Mouse (Mus musculus): ENCODE results near the gene Zfp568.
A peak's percentile ranks its signal among the peaks of the same experiment; 100 is the strongest.

Zfp568 gene

DNA sequence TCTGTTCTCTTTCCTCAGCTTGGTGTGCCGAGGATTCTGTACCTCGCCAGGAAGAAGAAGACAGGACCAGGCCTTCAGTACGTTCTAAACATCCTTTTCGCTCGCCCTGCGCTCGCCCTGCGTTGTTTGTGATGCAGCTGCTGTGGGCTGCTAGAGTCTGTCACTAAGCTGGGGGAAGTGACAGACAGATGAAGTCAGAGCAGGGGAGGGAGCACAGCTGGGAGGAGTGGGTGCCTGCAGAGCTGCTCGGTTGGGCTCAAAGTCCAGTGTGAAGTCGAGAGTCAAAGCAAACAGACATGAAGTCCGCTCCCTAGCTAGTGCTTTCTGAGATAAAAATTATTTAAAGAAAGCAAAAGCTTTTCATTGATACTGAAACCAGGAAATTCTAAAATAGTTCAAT is 5.3 kb downstream of the Zfp568 start:
- DNase-seq (ENCODE audit: low read depth, low spot score), result no peak

GRCm38 (mm10) chr7:29992698-29993097 is 8.9 kb downstream of the Zfp568 start:
- no peak for DNase-seq (ENCODE audit: low read depth, low spot score)

GRCm38 (mm10) chr7:29993340-29993739 is 9.6 kb downstream of the Zfp568 start:
- no peak for DNase-seq (ENCODE audit: low read depth, low spot score)

GRCm38 (mm10) chr7:29995134-29995533 is 11.4 kb downstream of the Zfp568 start:
- DNase-seq (ENCODE audit: low read depth, low spot score), result no peak

- DNase-seq (ENCODE audit: low read depth, low spot score), result no peak
These were observed 16.8 kb downstream of the Zfp568 start for GRCm38 (mm10) chr7:30000601-30001000.

GRCm38 (mm10) chr7:30007601-30008000 is 23.8 kb downstream of the Zfp568 start:
- no peak for DNase-seq (ENCODE audit: low read depth, low spot score)

DNA sequence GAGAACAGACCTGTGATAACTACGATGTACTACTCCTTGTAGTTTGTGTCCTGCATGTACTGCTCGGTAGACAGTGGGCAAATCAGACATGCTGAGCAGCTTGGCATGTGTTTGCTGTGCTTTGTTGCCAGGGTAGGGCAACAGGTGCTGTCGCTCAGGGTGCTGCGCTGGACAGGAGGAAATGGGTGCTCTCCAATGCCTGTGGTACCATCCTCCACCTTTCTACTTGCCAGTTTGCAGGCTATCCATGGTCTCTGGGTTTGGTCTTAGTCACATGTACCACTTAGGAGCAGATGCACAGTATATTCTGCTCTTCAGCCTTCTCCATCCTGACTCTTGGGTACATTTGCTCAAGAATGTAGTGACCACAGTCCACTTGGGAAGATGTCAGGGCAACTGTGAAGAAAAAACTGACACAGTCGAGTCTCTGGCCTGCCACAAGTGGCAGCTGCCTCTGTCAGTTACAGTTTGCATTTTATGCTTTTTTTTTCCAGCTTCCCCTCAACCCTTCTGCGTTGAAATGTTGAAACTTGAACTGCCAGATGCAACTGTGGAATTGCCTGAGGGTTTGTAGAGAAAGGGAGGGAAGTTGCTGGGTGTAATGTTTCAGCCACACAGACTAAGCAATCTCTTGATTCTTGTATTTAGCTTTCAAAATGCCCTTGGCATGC is 24.4 kb downstream of the Zfp568 start:
- DNase-seq (ENCODE audit: low read depth, low spot score), result peak; percentile 53

- DNase-seq (ENCODE audit: low read depth, low spot score), result no peak
These were observed 25.7 kb downstream of the Zfp568 start for GRCm38 (mm10) chr7:30009321-30010085.

- no peak for DNase-seq (ENCODE audit: low read depth, low spot score)
These were observed 26.9 kb downstream of the Zfp568 start for GRCm38 (mm10) chr7:30010551-30011195.

DNA sequence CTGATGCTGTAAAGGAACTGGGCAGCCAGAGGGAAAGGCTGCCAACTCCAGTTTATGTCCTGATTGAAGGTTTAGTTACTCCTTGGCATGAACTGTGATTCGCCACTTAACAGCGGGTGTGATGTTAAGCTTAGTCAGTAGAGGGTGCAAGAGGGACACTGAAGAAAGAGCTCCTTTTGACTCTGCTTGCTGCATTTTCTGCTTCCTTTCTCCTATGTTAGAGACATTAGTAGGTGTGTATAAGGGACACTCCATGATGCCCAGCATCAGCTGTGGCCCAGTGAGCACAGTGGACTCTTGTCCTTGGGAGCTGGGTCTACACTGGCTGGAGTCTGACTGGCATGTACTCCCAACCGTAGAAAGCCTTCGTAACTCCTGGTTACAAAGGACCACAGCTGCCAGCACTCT is 29.2 kb downstream of the Zfp568 start:
- DNase-seq (ENCODE audit: low read depth, low spot score), result peak; percentile 51

DNA sequence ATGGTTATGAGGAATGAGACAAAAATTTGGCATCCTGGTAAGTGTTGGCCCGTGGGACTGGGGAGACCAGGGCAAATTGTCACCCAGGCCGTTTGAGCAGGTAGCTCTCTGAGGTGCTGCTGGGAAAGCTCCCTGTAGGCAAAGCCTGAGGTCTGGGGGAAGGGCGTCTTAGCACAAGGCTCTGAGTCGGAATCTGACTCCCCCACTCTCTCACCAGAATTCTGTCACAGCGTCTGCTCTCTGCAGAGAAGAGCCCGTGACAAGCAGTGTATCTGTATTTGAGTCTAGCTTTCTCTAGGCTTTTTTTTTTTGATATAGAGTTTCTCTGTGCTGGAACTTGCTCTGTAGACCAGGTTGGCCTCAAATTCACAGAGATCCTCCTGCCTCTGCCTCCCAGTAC is 33.5 kb downstream of the Zfp568 start:
- DNase-seq (ENCODE audit: low read depth, low spot score), result no peak

DNA sequence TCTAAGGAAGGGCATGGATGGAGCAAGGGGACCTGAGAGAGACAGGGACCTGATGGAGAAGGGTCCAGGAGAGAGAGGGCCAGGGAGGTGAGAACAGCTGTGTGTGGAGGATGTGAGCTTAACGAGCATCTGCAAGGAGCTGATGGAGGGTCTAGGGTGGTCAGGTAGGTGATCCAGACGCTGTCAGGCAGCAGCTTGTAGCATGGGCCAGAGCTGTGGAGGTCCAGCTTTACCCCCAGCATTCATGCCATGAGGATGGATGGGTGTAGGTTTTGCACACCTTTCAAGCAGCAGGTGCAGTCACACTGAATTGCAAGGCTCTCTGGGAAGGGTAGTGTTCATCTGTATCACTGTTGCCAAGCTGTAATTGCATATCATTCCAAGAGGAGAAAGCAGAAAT is 35.8 kb downstream of the Zfp568 start:
- DNase-seq (ENCODE audit: low read depth, low spot score), result no peak

DNA sequence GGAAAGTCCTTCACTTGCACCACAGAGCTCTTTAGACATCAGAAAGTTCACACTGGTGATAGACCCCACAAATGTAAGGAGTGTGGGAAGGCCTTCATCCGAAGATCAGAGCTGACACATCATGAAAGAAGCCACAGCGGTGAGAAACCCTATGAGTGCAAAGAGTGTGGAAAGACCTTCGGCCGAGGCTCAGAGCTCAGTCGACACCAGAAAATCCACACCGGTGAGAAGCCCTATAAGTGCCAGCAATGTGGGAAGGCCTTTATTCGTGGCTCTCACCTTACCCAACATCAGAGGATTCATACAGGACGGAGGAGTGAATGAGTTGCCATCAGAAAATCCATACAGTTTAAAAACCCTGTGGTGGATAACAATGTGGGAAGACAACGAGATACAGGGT is 39.6 kb downstream of the Zfp568 start:
- DNase-seq (ENCODE audit: low read depth, low spot score), result no peak

GRCm38 (mm10) chr7:30023800-30024199 is 40.0 kb downstream of the Zfp568 start:
- DNase-seq (ENCODE audit: low read depth, low spot score), result no peak

GRCm38 (mm10) chr7:30025358-30025757 is 41.6 kb downstream of the Zfp568 start:
- DNase-seq (ENCODE audit: low read depth, low spot score), result no peak

DNA sequence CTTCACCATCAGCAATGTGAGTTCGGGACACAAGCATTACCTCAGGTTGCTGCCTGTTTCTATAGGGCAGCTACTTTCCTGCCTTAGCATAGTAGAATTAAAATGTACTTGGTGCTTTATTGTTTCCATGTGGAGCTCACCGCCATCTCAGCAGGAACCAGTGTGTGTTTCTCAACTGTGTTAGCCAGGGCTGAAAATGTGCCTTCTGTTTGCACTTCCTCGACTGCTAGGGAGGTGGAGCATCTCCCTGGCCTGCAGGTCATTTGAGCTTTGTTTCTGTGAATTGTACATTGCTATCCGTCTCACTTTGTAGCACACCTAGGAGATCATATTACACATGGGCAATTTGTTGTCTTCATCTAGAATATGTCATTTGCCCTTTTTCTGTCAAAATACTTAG is 43.6 kb downstream of the Zfp568 start:
- no peak for DNase-seq (ENCODE audit: low read depth, low spot score)

DNA sequence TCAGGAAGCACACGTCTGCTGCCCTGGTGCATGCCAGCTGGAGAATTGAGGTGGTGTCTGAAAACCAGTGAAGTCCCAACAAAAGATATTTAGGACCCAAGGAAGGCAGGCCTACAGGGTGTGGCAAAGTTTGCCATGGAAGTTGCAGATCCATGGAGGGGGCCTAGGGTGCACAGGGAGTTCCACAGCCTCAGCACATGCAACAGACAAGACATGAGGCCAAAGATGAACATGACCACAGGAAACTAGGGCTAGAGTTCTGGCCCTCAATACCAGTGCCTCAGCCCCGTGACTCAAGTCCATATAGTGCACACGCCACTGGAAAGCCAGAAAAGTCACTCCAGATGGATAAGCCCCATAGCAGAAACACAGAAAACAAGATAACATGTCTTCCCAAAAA is 44.8 kb downstream of the Zfp568 start:
- DNase-seq (ENCODE audit: low read depth, low spot score), result no peak

DNA sequence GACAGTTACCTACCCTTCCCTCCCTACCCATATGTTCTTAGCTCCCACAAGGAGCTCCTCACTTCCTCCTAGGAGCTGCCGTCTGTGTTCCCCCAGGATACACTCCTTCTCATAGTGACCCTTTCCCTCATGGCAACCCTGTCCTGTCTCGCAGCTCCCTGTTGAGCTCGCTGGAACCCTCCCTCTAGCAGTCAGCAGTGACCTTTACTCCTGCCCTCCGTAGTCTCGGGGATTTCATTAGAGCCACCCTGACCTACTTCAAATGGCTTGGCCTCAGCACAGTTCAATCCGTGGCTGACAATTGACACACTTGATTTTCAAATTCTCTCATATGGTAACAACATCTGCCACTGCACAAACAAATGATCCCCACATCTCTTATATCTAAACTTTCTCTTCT is 46.9 kb downstream of the Zfp568 start:
- no peak for DNase-seq (ENCODE audit: low read depth, low spot score)

DNA sequence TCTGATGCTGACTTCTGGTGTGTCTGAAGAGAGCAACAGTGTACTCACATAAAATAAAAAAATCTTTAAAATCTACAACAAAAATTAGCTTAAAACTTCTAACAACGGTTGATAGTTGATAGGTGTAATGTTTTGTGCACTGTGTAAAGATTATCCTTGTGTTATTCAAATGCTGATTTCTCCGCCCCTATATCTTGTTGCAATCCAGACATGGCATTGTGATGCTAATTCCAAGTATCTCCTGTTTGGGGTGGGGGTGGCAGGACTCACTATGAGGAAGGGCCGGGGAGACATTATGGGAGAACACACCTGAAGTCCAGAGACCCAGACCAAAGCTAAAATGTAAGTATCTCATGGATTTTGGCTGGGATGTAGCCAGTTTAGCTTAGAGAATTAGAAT is 47.6 kb downstream of the Zfp568 start:
- DNase-seq (ENCODE audit: low read depth, low spot score), result no peak

- no peak for DNase-seq (ENCODE audit: low read depth, low spot score)
These were observed 50.6 kb downstream of the Zfp568 start for GRCm38 (mm10) chr7:30034331-30034730.

- no peak for DNase-seq (ENCODE audit: low read depth, low spot score)
These were observed 60.6 kb downstream of the Zfp568 start for GRCm38 (mm10) chr7:30044354-30044753.

DNA sequence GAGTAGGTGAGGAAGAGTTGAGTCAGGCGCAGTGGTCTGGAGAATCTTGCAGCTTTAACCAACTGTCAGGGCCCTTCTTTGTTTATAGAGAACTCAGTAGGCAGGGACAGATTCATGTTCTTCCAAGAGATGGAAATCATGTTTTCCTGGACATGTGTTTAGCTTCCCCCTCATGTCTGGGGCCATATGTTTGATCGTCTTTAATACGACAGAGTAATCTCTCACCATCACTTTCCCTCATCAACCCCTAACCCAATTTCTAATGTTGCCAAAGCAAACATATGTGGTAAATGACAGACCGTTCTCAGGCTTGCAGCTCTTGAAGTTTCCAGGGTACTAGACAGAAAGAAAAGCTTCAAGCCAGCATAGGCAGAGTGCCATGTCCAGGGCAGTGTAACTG is 64.4 kb downstream of the Zfp568 start:
- DNase-seq (ENCODE audit: low read depth, low spot score), result no peak
